Mouse (Mus musculus) gastrocnemius, adult 18-20 months (tissue): ENCODE data around the gene Olfr472. TPM values are rescaled to one million over a fixed set of nuclear protein-coding genes. Genes with fewer than 3 reads are reported as not detected.
"Not testable (repeated sequence)": the region's sequence is repeated elsewhere in the genome, so short reads cannot be mapped to it uniquely, and the experiment has no call there.

ENCODE experiments used
- DNase-seq: peaks from one replicate; pipeline ENCODE4 v3.0.0; 2021; ENCODE audit warnings: low spot score
- long read RNA-seq, 2 experiments: library from polyadenylated mRNA; stranded (forward); transcript quantifications; one replicate each; pipeline ENCODE4 v2.0.0; 2021
- total RNA-seq, 2 experiments: library from RNA; stranded (reverse); gene quantifications; 2 replicates each; pipeline ENCODE4 v1.2.3; 2021

Gene Olfr472
- not detected for total RNA-seq
- long read RNA-seq, experiment 1: 0 reads
- long read RNA-seq, experiment 2: 0 reads

DNA sequence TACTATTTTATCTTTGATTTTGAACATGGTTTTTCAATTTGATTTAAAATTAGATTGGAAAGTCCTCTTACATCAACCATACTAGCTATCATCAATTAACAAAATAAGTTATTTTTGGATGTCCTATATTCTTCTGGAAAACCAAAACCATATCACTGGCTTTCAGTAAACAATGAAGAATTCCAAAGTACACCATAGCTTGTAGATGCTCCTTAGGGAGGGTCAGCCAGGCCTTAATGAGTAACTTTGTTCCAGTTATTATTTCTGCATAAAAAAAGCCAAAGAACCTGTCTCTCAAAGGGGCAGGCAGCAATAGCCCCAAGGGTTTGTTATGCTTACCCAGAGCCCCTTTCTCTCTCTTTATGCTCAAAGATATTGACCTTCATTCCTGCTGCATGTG, at the start of gene Olfr472:
Gene Olfr472, plus strand, starts transcription at position 301 of the 400 bp plus-strand sequence.
- no peak for DNase-seq

DNA sequence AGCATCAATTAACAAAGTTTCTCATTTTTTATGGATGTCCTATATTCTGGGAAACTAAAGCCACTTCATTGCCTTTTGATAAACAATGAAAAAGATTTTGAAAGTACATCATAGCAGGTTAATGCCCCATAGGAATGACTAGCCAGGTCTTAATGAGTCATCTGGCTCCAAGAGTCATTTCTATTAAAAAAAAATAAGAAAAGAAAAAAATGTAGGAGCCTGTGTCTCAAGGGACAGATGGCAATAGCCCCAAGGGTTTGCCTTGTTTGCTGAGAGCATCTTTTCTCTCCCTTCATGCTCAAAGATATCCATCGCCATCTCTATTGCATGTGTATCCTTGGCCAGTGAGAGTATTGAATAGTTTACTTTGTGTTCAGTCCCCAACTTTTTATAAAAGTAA, 32.4 kb downstream of the Olfr472 start, which contains the start of gene Olfr473:
Gene Olfr473, plus strand, starts transcription at position 301 of the 400 bp plus-strand sequence.
- DNase-seq: no peak

GRCm38 (mm10) chr7:107952539-107952938, 54.8 kb downstream of the Olfr472 start:
- DNase-seq: not testable (repeated sequence)

GRCm38 (mm10) chr7:107954343-107954742, 56.6 kb downstream of the Olfr472 start, which contains the start of gene Olfr474:
Gene Olfr474, plus strand, starts transcription at chr7:107954643.
- no peak for DNase-seq

Other genes with a start within 250 kb of the Olfr472 start
- not detected for gene Cyb5r2, start 139.9 kb upstream of the Olfr472 start, total RNA-seq
- gene Ovch2, start 96.7 kb upstream of the Olfr472 start, total RNA-seq: not detected
- gene Olfr467, start 85.6 kb upstream of the Olfr472 start, total RNA-seq: not detected
- not detected for gene Olfr469, start 72.4 kb upstream of the Olfr472 start, total RNA-seq
- not detected for gene Olfr470, start 50.4 kb upstream of the Olfr472 start, total RNA-seq
- gene Olfr473, start 32.5 kb downstream of the Olfr472 start, total RNA-seq: not detected
- gene Olfr474, start 56.7 kb downstream of the Olfr472 start, total RNA-seq: not detected
- gene Olfr476, start 66.9 kb downstream of the Olfr472 start, total RNA-seq: not detected
- not detected for gene Olfr477, start 88.8 kb downstream of the Olfr472 start, total RNA-seq
- gene Olfr478, start 136.1 kb downstream of the Olfr472 start, total RNA-seq: not detected
- not detected for gene Olfr479, start 152.8 kb downstream of the Olfr472 start, total RNA-seq
- not detected for gene Olfr480, start 169.4 kb downstream of the Olfr472 start, total RNA-seq
- gene Olfr481, start 182.0 kb downstream of the Olfr472 start, total RNA-seq: not detected
- under 1 TPM; 0.85 to 0.94 TPM for gene Olfr482, start 199.7 kb downstream of the Olfr472 start, total RNA-seq
- not detected for gene Olfr483, start 202.9 kb downstream of the Olfr472 start, total RNA-seq
- not detected for gene Olfr484, start 229.5 kb downstream of the Olfr472 start, total RNA-seq